Mouse (Mus musculus): ENCODE measurements around the gene Bptf. TPM values are rescaled to one million over a fixed set of nuclear protein-coding genes. Genes with fewer than 3 reads are reported as not detected.

Bptf gene
- polyA plus RNA-seq, 1 experiment from 2014 or later = 26.6 TPM

DNA sequence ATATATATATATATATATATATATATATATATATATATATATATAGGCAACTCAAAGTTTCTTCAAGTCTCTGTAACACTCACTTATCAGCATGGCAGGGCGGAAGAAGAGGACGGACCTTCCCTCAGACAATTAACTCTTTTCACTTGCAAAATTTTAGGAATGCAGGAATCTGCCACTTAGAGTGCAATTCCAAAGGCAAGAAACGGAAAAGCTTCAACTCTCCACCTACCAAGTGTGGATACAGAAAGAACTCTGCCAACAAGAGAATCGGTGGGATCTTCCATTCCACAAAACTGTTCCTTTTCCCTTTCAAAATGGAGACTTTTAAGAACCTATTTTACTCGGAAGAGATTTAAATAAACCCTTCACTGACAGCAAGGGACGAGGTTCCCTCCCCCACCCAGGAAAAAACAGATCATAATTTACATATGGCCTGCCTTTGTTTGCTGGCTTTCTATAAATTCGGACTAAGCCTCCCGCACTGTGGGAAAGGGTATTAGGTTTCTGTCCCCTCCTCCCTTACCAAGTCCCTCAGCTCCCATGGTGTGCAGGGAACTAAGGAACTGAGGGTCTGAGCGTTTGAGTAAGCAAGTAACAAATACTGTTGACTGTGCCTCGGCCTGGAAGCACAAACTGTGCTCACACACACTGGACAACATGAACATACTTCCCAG is 17.9 kb downstream of the Bptf start:
- Histone ChIP-seq H3K9me3 (replicated peaks) (no peaks in the 10 kb centered on the region), H3K9ac (replicated peaks) (no peak overlapping the region), H3K4me3 (replicated peaks) (no peak overlapping the region), H3K4me1 (peaks cover 35% of the 10 kb centered on the region), H3K27ac (replicated peaks) (no peak overlapping the region), H3K36me3 (peaks cover 19% of the 10 kb centered on the region), H3K4me2 (no peak overlapping the region), H3K27me3 (replicated peaks) (no peaks in the 10 kb centered on the region)
- no peak for ATAC-seq (ENCODE audit: low FRiP score)
- 28% methylated on average over 10 of the region's 10 CpGs for WGBS

DNA sequence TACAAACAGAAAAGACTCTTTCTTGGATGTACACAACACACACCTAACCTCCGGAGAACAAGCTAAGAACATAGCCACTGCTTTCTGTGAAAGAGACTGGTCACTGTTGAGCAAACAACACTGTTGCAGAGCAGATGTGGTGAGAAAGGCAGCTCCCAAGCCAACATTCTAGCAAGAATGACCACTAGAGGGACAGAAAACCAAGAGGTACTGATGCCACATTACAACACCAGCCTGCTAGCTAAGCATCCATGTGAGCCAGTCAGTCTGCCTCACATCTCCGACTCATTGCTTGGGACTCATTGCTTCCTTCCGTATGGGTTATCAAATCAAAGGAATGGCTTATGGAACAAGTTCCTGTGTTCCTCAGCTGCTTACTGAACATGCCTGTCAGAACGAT is 18.8 kb downstream of the Bptf start:
- 72% methylated on average over 4 of the region's 4 CpGs for WGBS
- H3K9ac ChIP-seq (replicated peaks) = no peak overlapping the region
- H3K4me2 ChIP-seq = no peak overlapping the region
- H3K4me3 ChIP-seq (replicated peaks) = no peak overlapping the region
- H3K27ac ChIP-seq (replicated peaks) = no peak overlapping the region
- no peaks in the 10 kb centered on the region for H3K27me3 ChIP-seq (replicated peaks)
- H3K4me1 ChIP-seq = peaks cover 39% of the 10 kb centered on the region
- no peaks in the 10 kb centered on the region for H3K9me3 ChIP-seq (replicated peaks)
- H3K36me3 ChIP-seq = peaks cover 19% of the 10 kb centered on the region
- ATAC-seq (ENCODE audit: low FRiP score) = no peak

DNA sequence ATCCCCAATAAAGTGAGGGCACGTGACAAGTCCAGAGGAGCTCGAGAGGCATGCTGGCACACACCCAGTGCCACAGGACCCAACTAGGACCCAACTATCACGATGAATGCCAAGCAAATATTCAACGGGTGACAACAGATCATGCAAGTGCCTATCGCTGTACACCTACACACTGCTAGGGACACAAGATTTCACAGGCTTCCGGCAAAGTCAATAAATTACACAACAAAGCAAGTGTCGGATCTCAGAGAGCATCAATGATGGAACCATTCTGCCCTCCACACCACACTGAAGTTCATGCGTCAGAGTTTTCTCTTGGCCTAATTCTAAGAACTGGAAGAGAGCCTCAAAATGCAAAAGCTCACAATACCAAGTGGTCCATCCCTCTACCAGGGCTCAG is 22.3 kb downstream of the Bptf start:
- Histone ChIP-seq H3K27me3 (replicated peaks) (no peaks in the 10 kb centered on the region), H3K27ac (replicated peaks) (no peak overlapping the region), H3K4me1 (peaks cover 41% of the 10 kb centered on the region), H3K4me3 (replicated peaks) (no peak overlapping the region), H3K4me2 (no peak overlapping the region), H3K9ac (replicated peaks) (no peak overlapping the region), H3K36me3 (peaks cover 19% of the 10 kb centered on the region), H3K9me3 (replicated peaks) (no peaks in the 10 kb centered on the region)
- WGBS = 79% methylated on average over 8 of the region's 8 CpGs
- no peak for ATAC-seq (ENCODE audit: low FRiP score)

DNA sequence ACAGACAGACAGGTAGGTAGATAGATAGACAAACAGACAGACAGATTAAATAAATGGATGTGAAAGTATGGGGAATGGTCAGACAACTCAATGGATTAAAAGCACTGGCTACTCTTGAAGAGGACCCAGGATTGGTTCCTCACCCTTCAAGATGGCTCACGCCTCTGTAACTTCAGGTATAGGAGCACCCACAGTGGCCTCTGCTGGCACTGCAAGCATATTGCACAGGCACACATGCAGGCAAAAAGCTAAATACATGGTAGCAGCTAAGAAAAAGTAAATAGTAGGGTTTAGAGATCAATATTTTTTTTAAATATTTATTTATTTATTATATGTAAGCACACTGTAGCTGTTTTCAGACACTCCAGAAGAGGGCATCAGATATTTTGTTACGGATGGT is 23.0 kb downstream of the Bptf start:
- Histone ChIP-seq H3K36me3 (peaks cover 19% of the 10 kb centered on the region), H3K9me3 (replicated peaks) (no peaks in the 10 kb centered on the region), H3K9ac (replicated peaks) (no peak overlapping the region), H3K4me3 (replicated peaks) (no peak overlapping the region), H3K4me1 (peaks cover 33% of the 10 kb centered on the region), H3K27me3 (replicated peaks) (no peaks in the 10 kb centered on the region), H3K27ac (replicated peaks) (no peak overlapping the region), H3K4me2 (no peak overlapping the region)
- WGBS = 93% methylated on average over 2 of the region's 2 CpGs
- ATAC-seq (ENCODE audit: low FRiP score) = no peak

DNA sequence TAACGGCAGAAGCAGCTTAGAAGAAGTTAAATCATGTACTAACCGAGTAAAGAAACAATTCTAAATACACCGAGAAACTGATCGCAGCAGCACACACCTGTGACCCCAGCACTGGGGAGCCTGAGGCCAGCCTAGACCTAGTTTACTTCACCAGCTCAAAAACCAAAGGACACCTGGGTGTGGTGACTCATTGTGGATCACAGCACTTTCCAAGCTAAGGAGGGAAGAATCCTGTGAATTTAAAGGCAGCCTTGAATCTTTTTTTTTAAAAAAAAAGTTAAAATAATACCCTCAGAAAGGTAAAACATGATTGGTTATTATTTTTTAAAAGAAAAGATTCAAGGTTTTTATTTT is 24.2 kb downstream of the Bptf start:
- Histone ChIP-seq H3K9ac (replicated peaks) (no peak overlapping the region; the same call in 1 of the 2 replicates), H3K4me1 (peaks cover 38% of the 10 kb centered on the region), H3K9me3 (replicated peaks) (no peaks in the 10 kb centered on the region), H3K4me3 (replicated peaks) (no peak overlapping the region), H3K27me3 (replicated peaks) (no peaks in the 10 kb centered on the region), H3K4me2 (no peak overlapping the region), H3K27ac (replicated peaks) (0 out of 2 replicates have a peak overlapping the region, but pooled peaks have one; percentile 5), H3K36me3 (peaks cover 19% of the 10 kb centered on the region)
- no peak for ATAC-seq (ENCODE audit: low FRiP score)
- WGBS = 86% methylated on average over 4 of the region's 4 CpGs

DNA sequence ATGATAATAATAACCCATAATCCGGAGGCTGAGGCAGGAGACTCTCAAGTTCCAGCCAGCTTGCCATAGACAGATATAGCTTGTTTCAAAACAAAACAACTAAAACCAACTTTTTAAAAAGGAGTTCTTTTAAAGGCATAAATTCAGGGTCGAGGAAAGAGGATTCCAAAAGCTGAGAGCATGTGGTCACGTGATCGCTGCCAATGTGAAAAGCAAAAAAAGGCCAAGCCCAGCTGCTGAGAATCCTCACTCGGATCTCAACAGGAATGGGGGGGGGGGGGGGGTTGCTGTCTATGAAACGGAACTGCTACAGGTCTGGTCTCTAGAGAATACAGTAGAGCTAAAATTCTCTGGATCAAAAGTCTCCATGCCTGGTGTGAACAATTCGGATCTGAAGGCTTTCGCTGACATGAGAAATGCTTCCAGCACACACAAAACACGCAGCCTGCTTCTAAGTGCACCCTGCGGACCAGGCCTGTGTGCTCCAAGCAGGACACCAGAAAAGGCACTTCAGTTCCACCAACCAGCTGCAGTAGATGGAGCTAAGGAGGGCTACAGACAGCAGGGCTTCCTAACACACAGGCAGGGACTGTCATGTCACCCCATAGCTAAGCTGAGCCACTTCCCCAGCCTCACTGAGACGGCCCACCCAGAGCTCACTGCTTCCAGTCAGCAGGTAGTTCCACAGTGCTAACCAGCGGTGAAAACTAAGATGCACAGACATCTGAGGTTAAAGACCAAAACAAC is 24.8 kb downstream of the Bptf start:
- Histone ChIP-seq H3K4me3 (replicated peaks) (no peak overlapping the region), H3K27me3 (replicated peaks) (no peaks in the 10 kb centered on the region), H3K27ac (replicated peaks) (0 out of 2 replicates have a peak overlapping the region, but pooled peaks have one; percentile 5), H3K36me3 (peaks cover 19% of the 10 kb centered on the region), H3K4me2 (no peak overlapping the region), H3K9me3 (replicated peaks) (no peaks in the 10 kb centered on the region), H3K4me1 (peaks cover 43% of the 10 kb centered on the region), H3K9ac (replicated peaks) (no peak overlapping the region; the same call in 1 of the 2 replicates)
- ATAC-seq (ENCODE audit: low FRiP score) = no peak
- 67% methylated on average over 12 of the region's 12 CpGs for WGBS

DNA sequence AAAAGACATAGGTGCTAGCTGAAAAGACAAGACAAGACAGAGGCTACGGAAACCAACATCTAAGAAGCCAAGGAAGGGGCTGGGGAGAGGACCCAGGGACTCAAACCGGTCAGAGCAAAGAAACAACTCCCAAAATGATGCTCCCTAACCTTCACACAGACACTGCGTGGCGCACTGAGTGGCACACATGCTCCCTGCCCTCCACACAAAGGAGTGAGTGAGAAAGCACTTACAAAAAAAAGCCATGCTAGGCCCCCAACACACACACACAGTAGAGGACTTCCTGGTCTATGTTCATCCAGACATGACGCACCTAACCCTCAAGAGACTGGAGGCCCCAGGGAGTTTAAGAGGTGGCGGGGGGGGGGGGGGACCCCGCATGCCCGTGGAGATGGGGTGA is 25.5 kb downstream of the Bptf start:
- H3K9me3 ChIP-seq (replicated peaks) = no peaks in the 10 kb centered on the region
- H3K4me1 ChIP-seq = peaks cover 46% of the 10 kb centered on the region
- 93% methylated on average over 8 of the region's 8 CpGs for WGBS
- H3K9ac ChIP-seq (replicated peaks) = no peak overlapping the region
- H3K4me2 ChIP-seq = no peak overlapping the region
- no peak for ATAC-seq (ENCODE audit: low FRiP score)
- H3K36me3 ChIP-seq = peaks cover 19% of the 10 kb centered on the region
- no peak overlapping the region for H3K4me3 ChIP-seq (replicated peaks)
- H3K27ac ChIP-seq (replicated peaks) = no peak overlapping the region
- H3K27me3 ChIP-seq (replicated peaks) = no peaks in the 10 kb centered on the region

DNA sequence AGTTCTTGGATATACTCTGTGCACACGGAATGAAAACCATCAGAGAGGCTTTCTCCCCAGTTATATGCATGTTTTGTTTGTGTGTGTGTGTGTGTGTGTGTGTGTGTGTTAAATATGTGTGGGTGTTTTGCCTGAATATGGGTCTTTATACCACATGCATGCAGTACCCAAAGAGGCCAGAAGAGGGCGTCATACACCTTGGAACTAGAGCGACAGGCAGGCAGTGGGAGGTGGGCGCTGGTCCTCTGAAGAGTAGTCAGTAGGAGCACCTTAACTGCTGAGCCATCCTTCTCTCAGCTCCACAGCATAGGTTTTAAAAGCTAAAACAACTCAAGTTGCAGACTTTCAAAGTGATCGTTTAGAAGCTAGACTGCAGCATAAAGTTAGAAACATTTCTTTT is 26.7 kb downstream of the Bptf start:
- peaks cover 46% of the 10 kb centered on the region for H3K4me1 ChIP-seq
- WGBS = 51% methylated on average over 5 of the region's 5 CpGs
- no peak overlapping the region for H3K4me3 ChIP-seq (replicated peaks)
- H3K27ac ChIP-seq (replicated peaks) = no peak overlapping the region
- H3K36me3 ChIP-seq = peaks cover 7% of the 10 kb centered on the region
- no peak overlapping the region for H3K4me2 ChIP-seq
- H3K9ac ChIP-seq (replicated peaks) = no peak overlapping the region
- no peak for ATAC-seq (ENCODE audit: low FRiP score)
- no peaks in the 10 kb centered on the region for H3K27me3 ChIP-seq (replicated peaks)
- no peaks in the 10 kb centered on the region for H3K9me3 ChIP-seq (replicated peaks)

DNA sequence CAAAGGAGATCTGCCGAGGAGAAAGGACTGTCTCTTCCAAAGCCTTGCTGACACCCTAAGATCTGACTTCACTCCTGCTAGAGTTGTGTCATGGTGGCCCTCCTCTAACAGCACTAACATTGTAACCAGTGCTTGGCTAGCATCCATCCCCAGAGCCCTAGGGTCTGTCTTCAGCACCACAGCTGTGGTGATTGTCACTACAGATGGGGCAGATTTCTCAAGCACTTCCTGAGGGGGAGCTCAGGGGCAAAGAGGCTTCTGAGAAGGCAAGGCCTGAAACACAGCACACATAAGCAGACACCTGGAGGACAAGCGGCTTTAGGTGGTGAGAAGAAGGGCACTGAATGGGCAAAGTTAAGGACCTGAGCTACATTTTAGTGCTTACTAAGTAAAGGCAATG is 28.2 kb downstream of the Bptf start:
- no peak overlapping the region for H3K9ac ChIP-seq (replicated peaks)

DNA sequence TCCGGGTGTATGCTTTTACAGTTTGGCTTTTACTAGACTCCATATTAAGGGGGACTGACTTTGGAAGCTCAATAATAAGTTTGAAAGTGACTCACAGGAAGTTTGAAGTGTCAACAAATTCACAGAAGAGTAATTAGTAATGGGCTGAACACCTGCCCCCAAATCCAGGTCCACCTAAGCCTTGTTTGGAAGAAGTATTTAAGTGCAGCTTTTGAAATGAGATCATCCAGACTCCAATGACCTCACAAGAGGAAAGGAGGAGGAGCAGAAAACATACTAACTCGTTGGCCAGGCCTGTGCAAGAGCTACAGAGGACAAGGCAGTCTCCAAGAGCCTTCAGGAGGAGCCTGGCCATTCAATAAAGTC is 28.7 kb downstream of the Bptf start:
- Histone ChIP-seq H3K9ac (replicated peaks) (no peak overlapping the region), H3K27me3 (replicated peaks) (no peaks in the 10 kb centered on the region), H3K27ac (replicated peaks) (no peak overlapping the region), H3K4me2 (no peak overlapping the region), H3K9me3 (replicated peaks) (no peaks in the 10 kb centered on the region), H3K36me3 (peaks cover 10% of the 10 kb centered on the region), H3K4me3 (replicated peaks) (no peak overlapping the region), H3K4me1 (peaks cover 33% of the 10 kb centered on the region)
- WGBS = 67% methylated on average over 2 of the region's 2 CpGs
- no peak for ATAC-seq (ENCODE audit: low FRiP score)

More for the DNA sequence above, 28.2 kb downstream of the Bptf start:
- H3K36me3 ChIP-seq = peaks cover 5% of the 10 kb centered on the region; the same call in 1 of the 2 replicates
- no peaks in the 10 kb centered on the region for H3K27me3 ChIP-seq (replicated peaks)
- ATAC-seq (ENCODE audit: low FRiP score) = no peak
- no peak overlapping the region for H3K4me3 ChIP-seq (replicated peaks)
- peaks cover 37% of the 10 kb centered on the region for H3K4me1 ChIP-seq
- WGBS = 91% methylated on average over 2 of the region's 2 CpGs
- no peaks in the 10 kb centered on the region for H3K9me3 ChIP-seq (replicated peaks)
- no peak overlapping the region for H3K27ac ChIP-seq (replicated peaks)
- no peak overlapping the region for H3K4me2 ChIP-seq

DNA sequence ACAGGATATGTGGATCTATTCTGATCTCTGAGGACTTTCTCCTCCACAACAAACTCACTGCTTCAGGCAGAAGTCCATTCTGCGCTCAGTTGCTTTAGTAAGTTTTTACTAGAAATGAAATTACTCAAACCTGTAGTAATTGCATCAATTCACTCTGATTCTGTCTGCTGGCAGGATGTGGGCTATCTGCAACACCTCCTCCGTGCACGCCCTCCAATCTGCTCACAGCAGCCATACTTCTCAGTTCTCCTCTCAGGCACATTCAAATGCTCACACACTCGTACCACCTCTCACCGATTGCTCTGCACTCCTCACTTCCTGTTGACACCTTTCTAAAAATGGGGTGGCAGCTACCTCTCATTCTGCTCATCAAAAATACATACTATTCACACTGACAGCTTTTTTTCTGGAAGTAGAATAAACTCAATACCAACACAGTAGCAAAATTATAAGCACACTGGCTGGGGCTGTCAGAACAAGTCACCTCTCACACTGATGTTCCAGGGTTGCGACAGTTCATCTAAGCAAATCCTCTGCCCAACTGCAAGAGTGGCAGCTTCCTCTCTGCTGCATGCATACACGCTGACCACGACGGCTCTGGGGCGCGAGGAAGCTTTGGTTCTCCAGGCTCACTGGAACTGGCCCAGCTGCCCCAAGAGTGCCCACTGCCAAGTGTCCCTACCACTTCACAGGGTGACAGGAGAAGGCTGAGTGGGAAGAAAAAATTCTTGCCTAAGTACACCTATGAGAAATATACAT is 29.3 kb downstream of the Bptf start:
- WGBS = 86% methylated on average over 11 of the region's 11 CpGs
- Histone ChIP-seq H3K4me2 (no peak overlapping the region), H3K27me3 (replicated peaks) (no peaks in the 10 kb centered on the region), H3K9me3 (replicated peaks) (no peaks in the 10 kb centered on the region), H3K27ac (replicated peaks) (no peak overlapping the region), H3K9ac (replicated peaks) (no peak overlapping the region), H3K4me3 (replicated peaks) (no peak overlapping the region), H3K36me3 (peaks cover 16% of the 10 kb centered on the region), H3K4me1 (peaks cover 29% of the 10 kb centered on the region; the same call in 1 of the 2 replicates)
- no peak for ATAC-seq (ENCODE audit: low FRiP score)

DNA sequence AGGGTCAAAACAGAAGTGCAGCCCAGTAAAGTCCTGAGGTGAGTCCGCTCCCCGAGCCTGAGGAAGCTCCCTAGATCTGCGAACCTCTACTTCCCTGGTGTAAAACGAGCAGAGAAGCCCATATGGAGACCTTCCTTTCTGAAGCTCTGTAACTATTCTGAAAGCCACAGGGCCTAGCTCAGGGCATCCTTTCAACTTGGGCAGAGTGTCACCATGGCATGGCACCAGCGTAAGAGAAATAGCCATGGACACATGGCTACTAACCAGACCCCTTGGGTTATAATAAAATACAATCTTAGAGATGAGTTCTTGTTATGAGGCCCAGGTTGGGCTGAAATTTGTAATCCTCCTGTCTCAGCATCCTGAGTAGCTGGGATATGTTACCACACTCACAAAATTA is 35.0 kb downstream of the Bptf start:
- peaks cover 42% of the 10 kb centered on the region for H3K36me3 ChIP-seq
- WGBS = 92% methylated on average over 5 of the region's 5 CpGs
- H3K4me3 ChIP-seq (replicated peaks) = no peak overlapping the region
- H3K27ac ChIP-seq (replicated peaks) = no peak overlapping the region
- no peak for ATAC-seq (ENCODE audit: low FRiP score)
- H3K9ac ChIP-seq (replicated peaks) = no peak overlapping the region
- H3K9me3 ChIP-seq (replicated peaks) = no peaks in the 10 kb centered on the region
- peaks cover 5% of the 10 kb centered on the region; the same call in 1 of the 2 replicates for H3K4me1 ChIP-seq
- H3K27me3 ChIP-seq (replicated peaks) = no peaks in the 10 kb centered on the region
- H3K4me2 ChIP-seq = no peak overlapping the region
